Mouse (Mus musculus): Measurements from ENCODE around the gene Inmt. TPM values are rescaled to one million over a fixed set of nuclear protein-coding genes. Genes with fewer than 3 reads are reported as not detected.

Inmt gene
- total RNA-seq, 2 experiments from 2014 or later = 6.3 to 7.2 TPM

DNA sequence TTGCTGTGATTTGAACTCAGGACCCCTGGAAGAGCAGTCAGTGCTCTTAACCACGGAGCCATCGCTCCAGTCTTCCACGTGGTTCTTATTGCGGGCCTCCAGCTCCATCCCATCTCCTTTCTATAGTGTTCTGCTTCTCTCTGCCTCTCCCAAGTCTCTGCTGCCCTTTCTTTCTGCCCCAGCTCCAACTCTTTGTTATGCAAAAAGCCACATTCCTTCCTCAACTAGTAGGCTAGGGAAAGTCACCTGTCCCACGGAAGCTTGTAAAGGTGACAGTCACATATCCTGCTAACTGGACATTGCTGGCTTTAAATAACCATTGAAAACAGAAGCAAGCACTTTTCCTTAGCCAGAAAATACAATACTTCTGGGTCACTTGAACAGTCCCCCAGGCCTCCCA lies 5.0 kb downstream of the Inmt start:
- no peak for DNase-seq

GRCm38 (mm10) chr6:55166777-55167463 lies 7.9 kb downstream of the Inmt start:
- peak; percentile 81 for DNase-seq

DNA sequence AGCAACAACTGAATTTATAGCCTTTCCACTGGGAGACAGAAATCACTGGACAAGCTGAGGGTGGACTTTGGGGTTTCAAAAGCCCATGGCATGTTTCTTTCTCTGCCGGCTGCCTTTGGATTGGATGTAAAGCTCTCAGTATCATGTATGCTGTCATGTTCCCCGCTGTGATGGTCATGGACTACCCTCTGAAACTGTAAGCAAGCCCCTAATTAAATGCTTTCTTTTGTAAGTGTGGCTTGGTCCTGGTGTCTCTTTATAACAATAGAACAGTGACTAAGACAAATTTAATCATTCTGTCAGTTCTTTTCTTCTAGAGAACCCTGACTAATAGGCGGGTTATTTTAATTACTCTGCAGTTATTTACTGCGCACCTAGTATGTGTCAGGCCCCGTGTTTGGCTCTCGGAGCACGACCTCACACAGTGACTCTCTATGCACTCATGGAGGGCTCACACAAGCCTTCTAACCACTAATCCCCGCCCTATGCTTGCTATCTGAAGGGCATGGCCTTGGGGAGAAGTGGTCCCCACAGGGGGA lies 11.7 kb downstream of the Inmt start:
- no peak for DNase-seq

- no peak for DNase-seq
Measured at GRCm38 (mm10) chr6:55161311-55161761, 13.5 kb downstream of the Inmt start.

DNA sequence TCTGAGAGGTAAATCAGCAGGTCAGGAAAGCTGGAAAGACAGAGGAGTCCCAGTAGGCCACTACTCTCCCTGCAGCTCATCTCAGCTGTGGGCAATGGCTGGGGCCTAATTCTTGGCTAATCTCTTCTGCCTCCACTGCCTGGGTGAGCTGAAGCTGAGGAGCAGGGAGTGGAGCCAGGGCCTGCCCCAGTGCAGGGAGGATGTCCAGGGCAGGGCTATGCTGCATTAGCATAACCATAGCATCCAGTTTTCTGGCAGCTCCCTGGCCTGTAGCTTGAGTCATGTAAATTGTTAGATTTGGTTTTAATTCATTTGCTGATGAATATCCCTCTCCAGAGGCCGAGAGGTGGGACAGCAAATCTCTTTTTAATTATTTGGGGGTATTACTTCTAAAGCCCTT lies 15.6 kb downstream of the Inmt start:
- no peak for DNase-seq

- DNase-seq = no peak
Measured at GRCm38 (mm10) chr6:55152226-55152625, 22.6 kb downstream of the Inmt start.

DNA sequence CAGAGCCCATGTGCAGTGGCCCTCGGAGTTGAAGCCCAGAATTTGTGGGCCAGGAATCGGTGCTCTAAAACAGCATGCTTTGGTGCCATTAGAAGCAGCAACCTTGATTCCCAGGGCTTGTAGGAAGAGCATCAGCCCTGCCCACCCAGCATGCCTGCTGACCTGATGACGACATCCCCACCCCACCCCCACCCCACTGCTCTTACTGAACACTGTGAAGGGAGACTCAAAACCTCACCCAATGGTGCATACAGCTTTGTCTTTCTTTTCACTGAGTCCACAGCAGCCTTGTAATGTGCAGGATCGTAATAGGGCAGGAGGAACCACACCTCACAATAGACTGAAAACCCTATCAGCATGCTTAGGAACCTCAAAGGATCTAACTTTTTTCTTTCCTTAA lies 28.7 kb downstream of the Inmt start:
- no peak for DNase-seq

GRCm38 (mm10) chr6:55145285-55145684 lies 29.6 kb downstream of the Inmt start:
- DNase-seq = no peak

GRCm38 (mm10) chr6:55138343-55138742 lies 36.5 kb downstream of the Inmt start:
- DNase-seq = no peak

- no peak for DNase-seq
Measured at GRCm38 (mm10) chr6:55133425-55133824, 41.4 kb downstream of the Inmt start.

GRCm38 (mm10) chr6:55132794-55133193 lies 42.0 kb downstream of the Inmt start, which contains the start of gene Crhr2:
Gene Crhr2 (minus strand): TSS chr6:55133016.
- DNase-seq = no peak

DNA sequence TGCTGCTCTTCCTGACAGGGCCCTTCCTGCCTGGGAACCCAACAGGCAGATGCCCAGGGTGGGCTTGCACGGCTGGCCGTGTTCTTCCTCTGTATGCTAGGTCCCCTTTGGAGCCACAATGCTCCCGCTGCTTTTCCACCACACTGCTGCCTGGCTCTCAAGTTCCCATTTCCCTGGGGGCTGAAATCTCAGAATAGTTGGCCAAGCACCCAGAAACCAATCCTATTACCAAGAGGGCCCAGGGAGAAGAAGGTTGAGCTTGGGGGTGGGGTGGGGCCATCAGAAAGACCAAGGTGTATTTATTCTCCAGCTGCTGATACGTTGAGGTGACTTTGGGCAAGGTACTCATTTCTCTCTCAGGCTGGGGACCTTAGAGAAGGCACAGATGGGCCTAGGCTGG lies 43.5 kb downstream of the Inmt start:
- DNase-seq = peak; percentile 43

DNA sequence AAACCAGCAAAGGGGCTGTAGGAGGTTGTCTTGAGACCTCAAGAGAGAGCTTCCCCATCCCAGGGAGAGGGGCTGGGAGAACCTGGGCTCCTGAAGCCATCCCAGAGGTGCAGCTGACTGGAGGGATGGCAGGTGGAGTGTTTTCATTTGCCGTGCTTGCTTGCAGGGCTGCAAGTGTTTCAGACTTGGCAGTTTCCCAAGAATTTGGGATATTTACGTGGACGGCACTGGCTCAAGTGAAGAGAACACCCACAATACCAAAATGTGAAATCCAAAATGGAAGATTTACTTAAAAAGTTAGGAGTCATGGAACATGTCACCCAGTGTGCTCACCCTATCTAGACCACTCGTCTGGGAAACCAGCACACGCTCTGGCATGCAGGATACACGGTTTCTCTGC lies 44.2 kb downstream of the Inmt start:
- no peak for DNase-seq

- DNase-seq = no peak
Measured at GRCm38 (mm10) chr6:55128391-55128790, 46.5 kb downstream of the Inmt start.

- DNase-seq = no peak
Measured at GRCm38 (mm10) chr6:55126576-55126975, 48.3 kb downstream of the Inmt start.

DNA sequence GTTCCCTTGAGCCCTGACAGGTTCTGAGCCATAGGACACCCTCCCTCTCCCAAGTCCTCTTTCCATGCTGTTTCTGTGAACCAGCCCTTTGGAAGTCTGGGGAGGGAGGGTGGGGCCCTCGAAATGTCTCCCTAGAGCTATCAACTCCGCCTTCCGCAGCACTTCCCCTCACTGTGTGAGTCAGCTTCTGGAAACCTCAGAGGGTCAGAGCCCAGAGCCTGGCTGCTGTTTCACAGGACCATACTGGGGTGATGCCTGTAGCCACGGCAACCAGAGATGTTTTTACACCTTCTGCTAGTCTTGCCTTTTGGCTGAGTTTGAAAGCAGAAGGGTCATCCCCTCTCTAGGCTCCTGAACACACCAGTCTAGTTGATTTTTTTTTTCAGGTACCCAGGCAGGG lies 51.8 kb downstream of the Inmt start:
- DNase-seq = no peak

Other genes starting within 250 kb of the Inmt start
- 10 to 100 TPM in 1 of 2 experiments, 1 to 10 TPM in 1; 8.9 to 13.7 TPM for gene Nod1, start 202.4 kb downstream of the Inmt start, total RNA-seq (2021)
- 1 to 10 TPM; 8.3 to 9.2 TPM for gene Ggct, start 182.1 kb downstream of the Inmt start, total RNA-seq (2021)
- 100 to 1,000 TPM; 127 to 132 TPM for gene Gars, start 137.0 kb downstream of the Inmt start, total RNA-seq (2021)
- gene Crhr2, start 42.0 kb downstream of the Inmt start, total RNA-seq (2021) = 1 to 10 TPM in 1 of 2 experiments, under 1 TPM in 1; 0.33 to 2.0 TPM
- gene Mindy4, start 28.3 kb upstream of the Inmt start, total RNA-seq (2021) = 1 to 10 TPM; 4.5 to 6.6 TPM
- 100 to 1,000 TPM; 190 to 302 TPM for gene Aqp1, start 161.4 kb upstream of the Inmt start, total RNA-seq (2021)
- gene Ghrhr, start 201.3 kb upstream of the Inmt start, total RNA-seq (2021) = not detected